Mouse (Mus musculus): Measurements from ENCODE around the gene Adh6b.
"Not testable (repeated sequence)": the region's sequence is repeated elsewhere in the genome, so short reads cannot be mapped to it uniquely, and the experiment has no call there.

The Adh6b gene

GRCm38 (mm10) chr3:138362920-138363319, 21.3 kb downstream of the Adh6b start:
- DNase-seq = no peak

GRCm38 (mm10) chr3:138366181-138366580, 24.6 kb downstream of the Adh6b start:
- no peak for DNase-seq

GRCm38 (mm10) chr3:138369546-138369945, 28.0 kb downstream of the Adh6b start:
- DNase-seq = no peak

GRCm38 (mm10) chr3:138370289-138370688, 28.7 kb downstream of the Adh6b start:
- not testable (repeated sequence) for DNase-seq

- DNase-seq = no peak
Observed at GRCm38 (mm10) chr3:138373920-138374319, 32.3 kb downstream of the Adh6b start.

- no peak for DNase-seq
Observed at GRCm38 (mm10) chr3:138375148-138375547, 33.6 kb downstream of the Adh6b start.

- no peak for DNase-seq
Observed at GRCm38 (mm10) chr3:138381133-138381532, 39.6 kb downstream of the Adh6b start.

- DNase-seq = no peak
Observed at GRCm38 (mm10) chr3:138387155-138387554, 45.6 kb downstream of the Adh6b start.

GRCm38 (mm10) chr3:138404872-138405271, 63.3 kb downstream of the Adh6b start:
- no peak for DNase-seq

GRCm38 (mm10) chr3:138405341-138405740, 63.8 kb downstream of the Adh6b start:
- peak; percentile 26 to 71 for DNase-seq

GRCm38 (mm10) chr3:138405840-138406239, 64.3 kb downstream of the Adh6b start:
- no peak for DNase-seq

- peak; percentile 7 to 17 for DNase-seq
Observed at GRCm38 (mm10) chr3:138407920-138408319, 66.3 kb downstream of the Adh6b start.
